Mouse (Mus musculus): ENCODE measurements around the gene Micu2. TPM values are rescaled to one million over a fixed set of nuclear protein-coding genes. Genes with fewer than 3 reads are reported as not detected.

The Micu2 gene
- polyA plus RNA-seq (2015; fragmentation: Nextera tagmentation; extraction: Ambion mirVana): 82.8 and 92.5 TPM in 2 replicates

DNA sequence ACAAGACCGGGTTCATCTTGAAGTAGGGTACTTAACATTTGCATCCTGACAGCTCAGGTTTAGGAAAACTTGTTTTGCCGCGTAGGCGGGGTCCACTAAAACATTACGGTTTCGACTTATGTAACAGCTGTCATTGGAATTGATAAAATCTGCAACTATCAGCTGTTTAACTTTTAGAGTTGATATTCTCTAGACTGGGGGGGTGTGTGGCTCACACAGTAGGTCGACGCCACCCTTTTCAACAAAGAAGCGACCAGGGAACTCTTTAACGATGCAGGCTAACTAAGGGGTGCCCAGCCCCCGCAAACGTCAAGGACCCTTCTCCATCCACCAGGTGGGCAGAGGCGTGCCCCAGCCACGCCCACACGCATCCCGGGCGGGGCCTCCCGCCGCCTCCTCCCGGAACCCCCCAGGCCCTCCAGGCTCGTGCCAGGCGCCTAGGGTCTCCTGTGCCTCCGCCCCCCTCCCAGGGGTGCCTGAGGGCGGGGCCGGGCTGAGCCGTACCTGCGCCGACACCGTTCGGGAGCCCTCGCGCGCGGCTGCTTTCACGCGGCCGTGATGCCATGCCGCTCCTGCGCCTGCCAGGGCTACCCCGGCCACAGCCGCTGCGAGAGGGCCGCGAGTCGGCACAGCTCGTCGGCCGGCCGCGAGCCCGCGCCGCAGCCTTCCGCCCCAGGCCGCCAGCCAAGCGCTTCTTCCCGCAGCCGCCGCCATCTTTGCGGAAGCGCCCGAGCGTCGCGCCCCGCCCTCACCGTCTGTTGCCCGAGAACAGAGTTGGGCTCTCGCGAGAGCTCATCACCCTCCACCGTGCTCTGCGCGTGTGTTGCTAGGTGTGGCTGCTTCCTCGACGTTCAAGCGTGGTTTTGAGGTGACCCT lies at the start of gene Micu2:
Gene Micu2 (minus strand): TSS at position 737 of the 876 bp plus-strand sequence.
- Histone ChIP-seq H3K27ac (replicated peaks) (peak within 1 kb of the TSS; percentile 77), H3K4me2 (peak within 1 kb of the TSS; percentile 81), H3K9ac (peak within 1 kb of the TSS; percentile 97), H3K4me1 (peaks cover 22% of the 10 kb centered on the region), H3K9me3 (no peaks in the 10 kb centered on the region), H3K4me3 (peak within 1 kb of the TSS; percentile 97), H3K36me3 (no peaks in the 10 kb centered on the region), H3K27me3 (replicated peaks) (no peaks in the 10 kb centered on the region)
- WGBS: 2% methylated on average over 76 of the region's 76 CpGs
- ATAC-seq (ENCODE audit: extremely low read depth, insufficient number of reproducible peaks, low FRiP score, low TSS enrichment): peak; percentile 83

DNA sequence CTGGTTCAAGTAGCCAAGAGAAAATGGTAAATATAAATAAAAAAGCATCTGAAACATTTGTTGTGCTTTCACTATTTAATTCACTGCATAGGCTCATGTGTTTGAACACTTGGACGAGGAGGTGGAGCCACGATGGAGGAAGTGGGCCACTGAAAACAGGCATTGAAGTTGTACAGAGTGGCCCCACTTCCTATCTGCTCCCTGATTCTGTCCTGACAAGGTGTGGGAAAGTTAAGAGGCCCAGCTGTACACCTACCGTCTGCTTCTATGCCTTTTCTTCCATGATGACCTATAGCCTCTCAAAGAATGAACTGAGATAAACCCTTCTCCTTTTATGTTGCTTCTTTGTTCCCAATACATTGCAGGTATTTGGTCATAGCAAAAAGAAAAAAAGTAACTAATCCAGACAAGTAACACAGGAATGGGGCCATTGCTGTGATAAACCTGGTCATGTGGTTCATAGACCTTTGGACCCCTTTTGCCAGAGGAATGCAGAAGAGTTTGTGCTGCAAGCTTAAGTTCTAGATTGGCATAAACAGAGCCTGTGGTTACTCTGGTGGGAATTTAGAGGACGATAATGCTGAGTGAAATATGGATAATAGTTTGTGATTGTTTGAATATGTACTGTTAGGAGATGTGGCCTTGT lies 47.7 kb upstream of the Micu2 start:
- no peak overlapping the region for H3K4me2 ChIP-seq
- ATAC-seq (ENCODE audit: extremely low read depth, insufficient number of reproducible peaks, low FRiP score, low TSS enrichment): no peak
- H3K36me3 ChIP-seq: no peaks in the 10 kb centered on the region
- no peak overlapping the region for H3K27ac ChIP-seq (replicated peaks)
- 66% methylated on average over 4 of the region's 4 CpGs for WGBS
- no peaks in the 10 kb centered on the region for H3K9me3 ChIP-seq
- no peaks in the 10 kb centered on the region for H3K27me3 ChIP-seq (replicated peaks)
- H3K9ac ChIP-seq: no peak overlapping the region
- H3K4me3 ChIP-seq: no peak overlapping the region
- no peaks in the 10 kb centered on the region for H3K4me1 ChIP-seq

DNA sequence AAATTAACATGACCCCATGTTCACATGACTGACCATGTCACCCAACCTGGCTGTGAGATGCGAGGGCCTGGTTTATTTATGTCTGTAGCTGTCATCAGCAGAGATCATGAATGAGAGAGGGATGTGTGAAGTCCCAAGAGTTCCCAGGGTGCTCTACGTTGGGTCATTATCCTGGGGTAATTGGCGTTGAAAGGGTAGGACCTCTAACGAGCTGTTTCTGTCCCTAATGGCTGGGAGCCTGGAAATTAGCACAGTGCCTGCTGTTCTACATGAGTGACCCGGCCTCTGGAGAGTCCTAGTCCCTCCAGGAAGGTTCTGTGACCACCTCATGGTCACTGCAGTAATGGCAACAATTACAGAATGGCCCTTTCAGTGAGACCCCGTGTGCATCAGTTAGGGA lies 37.1 kb upstream of the Micu2 start:
- Histone ChIP-seq H3K4me3 (no peak overlapping the region), H3K27ac (replicated peaks) (no peak overlapping the region), H3K9ac (no peak overlapping the region), H3K4me2 (no peak overlapping the region), H3K36me3 (no peaks in the 10 kb centered on the region), H3K4me1 (no peaks in the 10 kb centered on the region), H3K27me3 (replicated peaks) (no peaks in the 10 kb centered on the region), H3K9me3 (no peaks in the 10 kb centered on the region)
- WGBS: 41% methylated on average over 6 of the region's 6 CpGs
- ATAC-seq (ENCODE audit: extremely low read depth, insufficient number of reproducible peaks, low FRiP score, low TSS enrichment): no peak

DNA sequence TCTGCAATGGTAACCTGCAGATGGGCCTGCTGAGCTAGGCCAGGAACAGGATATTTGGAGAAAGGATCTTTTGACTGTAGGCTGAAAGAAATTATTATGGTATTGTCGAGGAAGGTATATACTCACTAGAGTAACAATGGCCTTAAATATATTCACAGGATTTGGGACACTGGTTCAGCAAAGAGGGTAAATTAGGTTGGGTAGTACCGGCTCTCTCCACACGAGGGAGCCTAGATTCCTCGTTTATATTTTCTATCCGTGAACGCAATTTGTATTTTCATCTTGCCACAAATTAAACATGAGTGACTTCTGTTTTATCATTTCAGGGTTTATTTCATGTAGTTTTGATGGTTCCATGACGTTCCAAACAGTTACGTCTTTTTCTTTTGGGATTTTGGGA lies 35.5 kb upstream of the Micu2 start:
- no peak overlapping the region for H3K27ac ChIP-seq (replicated peaks)
- no peak overlapping the region for H3K4me3 ChIP-seq
- H3K36me3 ChIP-seq: no peaks in the 10 kb centered on the region
- H3K9me3 ChIP-seq: no peaks in the 10 kb centered on the region
- WGBS: 8% methylated on average over 8 of the region's 8 CpGs
- no peaks in the 10 kb centered on the region for H3K4me1 ChIP-seq
- H3K4me2 ChIP-seq: no peak overlapping the region
- H3K27me3 ChIP-seq (replicated peaks): no peaks in the 10 kb centered on the region
- no peak for ATAC-seq (ENCODE audit: extremely low read depth, insufficient number of reproducible peaks, low FRiP score, low TSS enrichment)
- H3K9ac ChIP-seq: no peak overlapping the region

DNA sequence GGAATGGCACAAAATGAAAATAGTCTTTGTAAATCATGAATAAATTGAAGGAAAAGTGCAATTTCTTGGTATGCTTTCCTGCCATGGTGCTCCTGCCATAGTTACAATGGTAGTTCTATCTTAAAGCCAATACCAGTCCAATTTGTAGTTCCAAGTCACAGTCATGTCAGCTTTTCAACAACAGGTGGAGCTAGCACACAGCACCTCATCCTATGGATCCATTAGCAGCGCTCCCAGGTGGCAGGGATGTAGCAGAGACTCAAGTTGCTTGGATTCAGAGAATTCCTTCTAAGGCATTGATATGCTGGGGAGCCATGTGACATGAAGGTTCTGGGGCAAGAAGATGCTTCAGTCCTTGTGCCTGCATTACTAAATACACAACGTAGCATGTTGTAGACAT lies 19.8 kb upstream of the Micu2 start:
- Histone ChIP-seq H3K4me1 (no peaks in the 10 kb centered on the region), H3K4me2 (no peak overlapping the region), H3K4me3 (no peak overlapping the region), H3K36me3 (no peaks in the 10 kb centered on the region), H3K9ac (no peak overlapping the region), H3K27ac (replicated peaks) (no peak overlapping the region), H3K9me3 (no peaks in the 10 kb centered on the region), H3K27me3 (replicated peaks) (no peaks in the 10 kb centered on the region)
- WGBS: 39% methylated on average over 2 of the region's 2 CpGs
- no peak for ATAC-seq (ENCODE audit: extremely low read depth, insufficient number of reproducible peaks, low FRiP score, low TSS enrichment)

DNA sequence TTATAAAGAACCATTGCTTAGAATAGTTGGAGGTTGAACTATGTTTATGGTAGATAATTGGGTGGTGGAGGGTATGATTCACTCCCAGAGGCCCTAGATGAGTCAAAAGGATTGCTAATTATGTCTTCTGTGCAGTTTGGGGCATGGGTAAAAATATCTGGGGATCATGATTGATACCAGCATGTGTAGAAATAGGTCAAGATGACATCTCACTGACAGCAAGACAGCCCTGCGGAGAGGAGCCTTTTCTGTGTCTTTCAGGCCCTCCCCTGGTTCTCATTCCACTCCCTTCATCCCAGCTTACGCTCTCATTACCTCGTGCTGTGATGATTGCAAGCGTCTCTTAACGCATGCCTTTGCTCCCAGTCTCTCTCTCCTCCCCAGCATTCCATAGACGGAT lies 4.8 kb upstream of the Micu2 start:
- no peak overlapping the region for H3K9ac ChIP-seq
- H3K4me1 ChIP-seq: peaks cover 10% of the 10 kb centered on the region; the same call in 1 of the 2 replicates
- H3K4me3 ChIP-seq: no peak overlapping the region
- no peaks in the 10 kb centered on the region for H3K9me3 ChIP-seq
- ATAC-seq (ENCODE audit: extremely low read depth, insufficient number of reproducible peaks, low FRiP score, low TSS enrichment): no peak
- no peaks in the 10 kb centered on the region for H3K27me3 ChIP-seq (replicated peaks)
- H3K36me3 ChIP-seq: no peaks in the 10 kb centered on the region
- H3K27ac ChIP-seq (replicated peaks): no peak overlapping the region
- H3K4me2 ChIP-seq: no peak overlapping the region
- 34% methylated on average over 6 of the region's 6 CpGs for WGBS

DNA sequence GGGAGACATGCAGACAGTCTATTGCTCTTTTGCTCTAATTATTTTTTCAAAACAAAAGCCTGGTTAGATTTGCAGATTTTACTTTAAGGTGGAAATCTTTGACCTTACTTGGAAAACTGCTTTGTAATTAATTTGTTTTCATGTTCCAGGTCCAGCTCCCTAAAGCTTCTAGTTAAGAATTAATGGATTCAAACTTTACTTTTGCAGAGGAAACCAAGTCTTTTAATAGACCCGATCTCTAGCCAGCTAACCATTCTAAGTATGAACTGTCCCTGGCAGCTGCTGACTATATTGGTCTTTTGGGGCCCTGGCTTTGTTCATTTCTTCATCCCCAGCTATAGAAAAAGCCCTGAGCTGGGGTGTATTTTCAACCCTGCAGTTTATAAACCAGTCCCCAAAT lies 3.1 kb upstream of the Micu2 start:
- no peak for ATAC-seq (ENCODE audit: extremely low read depth, insufficient number of reproducible peaks, low FRiP score, low TSS enrichment)
- no peaks in the 10 kb centered on the region for H3K9me3 ChIP-seq
- H3K36me3 ChIP-seq: no peaks in the 10 kb centered on the region
- WGBS: 70% methylated on average over 1 of the region's 1 CpGs
- no peak overlapping the region for H3K4me2 ChIP-seq
- no peak overlapping the region for H3K27ac ChIP-seq (replicated peaks)
- H3K4me3 ChIP-seq: no peak overlapping the region
- no peaks in the 10 kb centered on the region for H3K27me3 ChIP-seq (replicated peaks)
- no peak overlapping the region for H3K9ac ChIP-seq
- H3K4me1 ChIP-seq: peaks cover 23% of the 10 kb centered on the region

DNA sequence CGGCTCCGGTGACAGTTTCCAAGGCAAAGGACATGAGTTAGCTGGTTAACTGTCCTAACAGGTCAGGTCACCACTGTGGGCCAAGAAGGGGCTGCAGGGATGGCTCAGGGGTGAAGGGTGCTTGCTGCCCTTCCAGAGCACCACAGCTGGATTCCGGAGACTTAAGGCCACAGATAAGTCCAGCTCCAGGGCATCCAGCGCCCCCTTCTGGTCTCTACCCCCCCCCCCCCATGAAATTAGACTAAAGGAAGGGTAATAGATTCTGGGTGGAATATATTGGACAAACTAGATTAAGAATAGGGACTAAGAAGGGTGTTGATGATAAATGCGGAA lies 306 bp upstream of the Micu2 start:
- no peak overlapping the region for H3K9ac ChIP-seq

DNA sequence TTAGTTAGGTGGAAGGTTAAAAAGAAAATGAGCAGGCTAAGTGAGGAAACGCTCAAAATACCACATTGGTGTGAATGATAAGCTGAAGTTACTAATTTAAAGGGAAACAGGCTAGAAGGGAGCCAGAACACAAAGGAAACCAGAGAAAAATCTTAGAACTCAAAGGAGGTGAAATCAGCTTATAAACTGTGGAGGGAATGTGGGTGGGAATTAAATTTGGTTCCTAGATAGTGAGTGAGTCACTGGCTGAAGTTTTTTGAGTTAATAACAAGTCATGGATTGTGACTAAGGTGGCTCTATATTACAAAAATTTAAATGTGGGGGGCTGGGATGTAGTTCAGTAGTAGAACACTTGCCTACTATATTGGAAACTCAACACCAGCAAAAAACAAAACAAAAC lies 1.6 kb downstream of the Micu2 start:
- Histone ChIP-seq H3K27me3 (replicated peaks) (no peaks in the 10 kb centered on the region), H3K4me2 (no peak overlapping the region), H3K9ac (no peak overlapping the region), H3K9me3 (0 out of 2 replicates have a peak, but pooled peaks cover 5% of the 10 kb centered on the region), H3K27ac (replicated peaks) (no peak overlapping the region), H3K4me1 (peaks cover 20% of the 10 kb centered on the region), H3K4me3 (no peak overlapping the region), H3K36me3 (peaks cover 5% of the 10 kb centered on the region)
- WGBS: 37% methylated on average over 1 of the region's 1 CpGs
- ATAC-seq (ENCODE audit: extremely low read depth, insufficient number of reproducible peaks, low FRiP score, low TSS enrichment): no peak

More for the DNA sequence above, 306 bp upstream of the Micu2 start:
- H3K27ac ChIP-seq (replicated peaks): peak overlapping the region; percentile 77; the same call in 1 of the 2 replicates
- H3K4me1 ChIP-seq: peaks cover 25% of the 10 kb centered on the region
- H3K27me3 ChIP-seq (replicated peaks): no peaks in the 10 kb centered on the region
- 27% methylated on average over 5 of the region's 5 CpGs for WGBS
- no peaks in the 10 kb centered on the region for H3K9me3 ChIP-seq
- H3K36me3 ChIP-seq: no peaks in the 10 kb centered on the region
- H3K4me2 ChIP-seq: peak overlapping the region; percentile 81
- no peak for ATAC-seq (ENCODE audit: extremely low read depth, insufficient number of reproducible peaks, low FRiP score, low TSS enrichment)
- H3K4me3 ChIP-seq: peak overlapping the region; percentile 97

DNA sequence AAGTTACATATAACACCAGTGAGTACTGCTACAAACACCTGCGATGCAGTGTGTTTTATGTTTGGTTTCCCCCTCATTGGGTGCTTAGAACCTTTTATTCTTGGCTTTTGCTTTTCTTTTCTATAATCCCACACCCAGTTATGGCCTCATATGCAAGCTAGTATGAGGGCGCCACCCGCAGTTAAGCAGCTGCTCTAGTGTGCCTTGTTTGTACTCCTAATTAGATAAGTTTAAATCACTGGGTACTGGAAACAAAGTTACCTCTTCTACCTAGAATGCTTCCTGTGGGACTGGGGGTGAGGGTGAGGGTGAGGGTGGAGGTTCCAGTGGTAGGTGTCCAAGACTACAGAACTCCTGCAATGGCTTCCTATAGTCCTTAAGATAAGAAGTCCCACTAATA lies 2.9 kb downstream of the Micu2 start:
- 87% methylated on average over 3 of the region's 3 CpGs for WGBS
- H3K27ac ChIP-seq (replicated peaks): no peak overlapping the region
- H3K4me1 ChIP-seq: peaks cover 30% of the 10 kb centered on the region
- no peak for ATAC-seq (ENCODE audit: extremely low read depth, insufficient number of reproducible peaks, low FRiP score, low TSS enrichment)
- H3K36me3 ChIP-seq: peaks cover 11% of the 10 kb centered on the region
- no peak overlapping the region for H3K9ac ChIP-seq
- H3K9me3 ChIP-seq: 0 out of 2 replicates have a peak, but pooled peaks cover 5% of the 10 kb centered on the region
- H3K4me3 ChIP-seq: no peak overlapping the region
- H3K4me2 ChIP-seq: no peak overlapping the region
- no peaks in the 10 kb centered on the region for H3K27me3 ChIP-seq (replicated peaks)

DNA sequence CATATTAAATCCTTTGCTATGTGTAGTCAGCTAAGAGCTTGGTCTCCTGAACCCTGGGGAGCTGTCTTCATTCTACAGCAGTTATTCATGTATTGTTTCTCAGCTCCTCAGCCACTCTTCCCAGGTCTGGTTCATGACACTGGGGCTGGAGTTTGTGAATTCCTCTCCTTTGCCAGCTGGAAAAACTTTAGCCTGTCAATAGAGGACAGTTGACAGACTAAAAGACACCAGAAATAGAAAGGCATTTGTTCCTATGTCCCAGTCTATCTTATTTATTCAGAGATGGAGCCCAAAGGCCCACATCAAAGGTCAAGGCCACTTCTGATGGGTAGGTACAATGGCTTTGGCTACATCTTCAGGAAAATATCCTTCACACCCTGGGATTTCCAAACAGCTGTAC lies 7.3 kb downstream of the Micu2 start:
- H3K9ac ChIP-seq: no peak overlapping the region
- peaks cover 48% of the 10 kb centered on the region for H3K36me3 ChIP-seq
- H3K4me2 ChIP-seq: no peak overlapping the region
- no peaks in the 10 kb centered on the region for H3K27me3 ChIP-seq (replicated peaks)
- peak overlapping the region; percentile 43 for H3K27ac ChIP-seq (replicated peaks)
- no peak for ATAC-seq (ENCODE audit: extremely low read depth, insufficient number of reproducible peaks, low FRiP score, low TSS enrichment)
- peaks cover 13% of the 10 kb centered on the region; the same call in 1 of the 2 replicates for H3K9me3 ChIP-seq
- no peak overlapping the region for H3K4me3 ChIP-seq
- H3K4me1 ChIP-seq: peaks cover 11% of the 10 kb centered on the region

Data from heart, embryonic 13.5 days (tissue).